Mouse (Mus musculus) retina, embryonic 14.5 days (tissue): ENCODE results near the gene Slx1b.

ENCODE experiments used
- DNase-seq: peaks from one replicate; pipeline ENCODE4 v3.0.0-alpha.2; 2015; ENCODE audit warnings: low spot score

The Slx1b gene

GRCm38 (mm10) chr7:126676631-126677220 is 18.9 kb downstream of the Slx1b start:
- DNase-seq: no peak

GRCm38 (mm10) chr7:126676207-126676606 is 19.4 kb downstream of the Slx1b start, which contains the start of gene Sult1a1:
TSS of gene Sult1a1 (minus strand) at chr7:126676432.
- DNase-seq: no peak

GRCm38 (mm10) chr7:126675104-126675503 is 20.5 kb downstream of the Slx1b start:
- no peak for DNase-seq

- no peak for DNase-seq
Observed at GRCm38 (mm10) chr7:126672111-126672510, 23.5 kb downstream of the Slx1b start.

- DNase-seq: no peak
Observed at GRCm38 (mm10) chr7:126670152-126670551, 25.4 kb downstream of the Slx1b start.

GRCm38 (mm10) chr7:126668452-126668851 is 27.1 kb downstream of the Slx1b start:
- no peak for DNase-seq

GRCm38 (mm10) chr7:126667495-126668090 is 28.0 kb downstream of the Slx1b start:
- DNase-seq: no peak

- DNase-seq: no peak
Observed at GRCm38 (mm10) chr7:126665269-126665668, 30.3 kb downstream of the Slx1b start.

GRCm38 (mm10) chr7:126663646-126664045 is 31.9 kb downstream of the Slx1b start:
- no peak for DNase-seq

GRCm38 (mm10) chr7:126659771-126660170 is 35.8 kb downstream of the Slx1b start:
- no peak for DNase-seq

GRCm38 (mm10) chr7:126657522-126657921 is 38.1 kb downstream of the Slx1b start:
- DNase-seq: no peak

- DNase-seq: no peak
Observed at GRCm38 (mm10) chr7:126655695-126656094, 39.9 kb downstream of the Slx1b start.

GRCm38 (mm10) chr7:126653991-126654390 is 41.6 kb downstream of the Slx1b start:
- DNase-seq: no peak

- no peak for DNase-seq
Observed at GRCm38 (mm10) chr7:126650852-126651251, 44.7 kb downstream of the Slx1b start.

GRCm38 (mm10) chr7:126649231-126650051 is 46.1 kb downstream of the Slx1b start, which contains the start of gene Sgf29:
TSS of gene Sgf29 (plus strand) at chr7:126649309.
- peak; percentile 94 for DNase-seq

- no peak for DNase-seq
Observed at GRCm38 (mm10) chr7:126648486-126648885, 47.1 kb downstream of the Slx1b start.

- no peak for DNase-seq
Observed at GRCm38 (mm10) chr7:126645708-126646107, 49.9 kb downstream of the Slx1b start.

- no peak for DNase-seq
Observed at GRCm38 (mm10) chr7:126644914-126645313, 50.7 kb downstream of the Slx1b start.

GRCm38 (mm10) chr7:126644345-126644744 is 51.2 kb downstream of the Slx1b start:
- no peak for DNase-seq

- DNase-seq: peak; percentile 53
Observed at GRCm38 (mm10) chr7:126643244-126643617, 52.4 kb downstream of the Slx1b start.

GRCm38 (mm10) chr7:126642545-126643243 is 52.9 kb downstream of the Slx1b start:
- no peak for DNase-seq
